Mouse (Mus musculus) kidney, embryonic 15.5 days (tissue): ENCODE data around the gene Gm10392. TPM values are rescaled to one million over a fixed set of nuclear protein-coding genes. Genes with fewer than 3 reads are reported as not detected.
A peak's percentile ranks its signal among the peaks of the same experiment; 100 is the strongest.

Experiments used
- ATAC-seq: fragments of 200-750 bp; cut with Nextera tagmentation; replicated peaks from 2 replicates; pipeline ENCODE4 v1.8.0; 2017; ENCODE audit warnings: moderate TSS enrichment; ENCODE audit not compliant: low FRiP score
- H3K27ac ChIP-seq: fragments of 300-500 bp; sonication (generic); 2 replicates; pipeline ENCODE4 v1.5.1; 2015; ENCODE audit warnings: mild to moderate bottlenecking, inconsistent platforms
- H3K27me3 ChIP-seq: fragments of 300-500 bp; sonication (generic); 2 replicates; pipeline ENCODE4 v1.6.1; 2015; ENCODE audit warnings: inconsistent platforms
- H3K36me3 ChIP-seq: fragments of 300-500 bp; sonication (generic); 2 replicates; pipeline ENCODE4 v1.6.1; 2015; ENCODE audit warnings: inconsistent platforms
- H3K4me1 ChIP-seq: fragments of 300-500 bp; sonication (generic); 2 replicates; pipeline ENCODE4 v1.6.1; 2015; ENCODE audit warnings: inconsistent platforms
- H3K4me2 ChIP-seq: fragments of 300-500 bp; sonication (generic); 2 replicates; pipeline ENCODE4 v1.6.1; 2015; ENCODE audit warnings: moderate library complexity, mild to moderate bottlenecking, inconsistent platforms
- H3K4me3 ChIP-seq: fragments of 300-500 bp; sonication (generic); replicated peaks from 2 replicates; pipeline ENCODE4 v1.5.1; 2015; ENCODE audit warnings: mild to moderate bottlenecking, inconsistent platforms
- H3K9ac ChIP-seq: fragments of 300-500 bp; sonication (generic); 2 replicates; pipeline ENCODE4 v1.6.1; 2015; ENCODE audit warnings: mild to moderate bottlenecking, inconsistent platforms
- H3K9me3 ChIP-seq: fragments of 300-500 bp; sonication (generic); replicated peaks from 2 replicates; pipeline ENCODE4 v1.6.1; 2016; ENCODE audit warnings: inconsistent platforms
- WGBS: fragments of 180-500 bp; shearing (Covaris S2); methylation state at CpG from one replicate; pipeline ENCODE4 v1.1.7; 2015; ENCODE audit warnings: mixed read lengths; 5-methylcytosine and 5-hydroxymethylcytosine counted together
- polyA plus RNA-seq: library from polyadenylated mRNA; unstranded; fragments of >200 nt; fragmentation: Nextera tagmentation; extraction: Ambion mirVana; gene quantifications from 2 replicates; pipeline ENCODE4 v1.2.1, GENCODE M21; 2015

Gm10392 gene
- polyA plus RNA-seq, 1 experiment from 2014 or later, result 0.27 TPM

DNA sequence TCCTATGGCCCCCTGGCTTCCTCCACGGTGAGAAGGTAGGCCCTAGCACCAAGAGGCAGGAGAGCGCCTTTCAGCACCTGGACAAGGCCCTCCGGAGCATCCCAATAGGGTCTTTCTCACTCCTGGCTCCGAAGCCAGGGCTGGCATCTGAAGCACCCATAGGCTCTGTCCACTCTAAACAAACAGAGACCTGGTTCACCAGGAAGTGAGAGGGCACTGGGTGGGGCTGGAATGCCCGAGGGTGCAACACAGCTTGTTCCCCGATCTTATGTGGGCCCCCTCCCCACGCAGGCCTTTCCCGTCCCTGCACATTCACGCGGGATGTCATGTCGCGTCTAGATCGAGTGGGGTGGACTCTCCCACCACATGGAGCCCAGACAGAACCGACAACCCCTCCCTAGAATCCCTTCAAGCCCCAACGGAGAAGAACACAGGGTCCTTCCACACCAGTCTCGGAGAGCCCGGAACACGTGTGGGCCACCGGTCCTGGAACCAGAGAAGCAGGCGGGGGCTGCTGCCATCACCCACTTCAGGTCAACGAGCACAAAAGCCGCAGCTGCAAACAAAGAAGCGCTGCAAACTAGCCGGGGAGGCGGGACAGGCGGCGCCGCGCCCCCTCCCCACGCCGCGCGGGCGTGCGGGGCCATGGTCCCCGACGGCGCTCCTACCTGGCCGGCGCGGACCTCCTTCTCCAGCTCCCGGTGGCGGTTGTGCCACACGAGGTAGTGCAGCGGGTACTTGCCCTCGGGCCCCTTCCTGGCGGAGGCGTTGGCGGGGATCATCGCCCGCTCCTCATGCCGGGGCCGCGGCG, 30.0 kb downstream of the Gm10392 start:
- no peak overlapping the region for H3K27ac ChIP-seq
- peak overlapping the region; percentile 89 for H3K9ac ChIP-seq
- H3K27me3 ChIP-seq, result no peaks in the 10 kb centered on the region
- H3K36me3 ChIP-seq, result no peaks in the 10 kb centered on the region
- H3K9me3 ChIP-seq, result no peaks in the 10 kb centered on the region
- peak overlapping the region; percentile 99 for H3K4me2 ChIP-seq
- WGBS, result 2% methylated on average over 55 of the region's 55 CpGs
- no peak for ATAC-seq
- peak overlapping the region; percentile 89 for H3K4me3 ChIP-seq
- H3K4me1 ChIP-seq, result peaks cover 74% of the 10 kb centered on the region

DNA sequence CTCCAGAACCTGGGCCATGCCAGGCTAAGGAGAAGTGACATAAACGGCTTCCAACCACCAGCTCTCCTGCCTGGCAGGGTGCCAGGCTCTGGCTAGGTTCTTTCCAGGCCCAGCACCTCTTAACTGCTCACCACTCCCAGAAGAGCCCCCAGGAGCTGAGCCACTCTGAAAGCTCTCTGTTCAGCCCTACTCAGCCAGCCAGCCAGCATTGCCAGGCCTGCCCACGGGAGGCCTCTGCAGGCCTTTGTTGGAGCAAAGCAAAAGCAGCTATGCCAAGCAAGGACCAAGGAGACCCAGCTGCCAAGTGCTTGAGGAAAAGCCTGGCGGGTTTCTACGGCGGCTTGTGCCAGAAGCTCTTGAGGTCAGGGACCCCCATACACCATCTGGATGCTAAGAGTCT, 32.2 kb downstream of the Gm10392 start:
- H3K9me3 ChIP-seq, result no peaks in the 10 kb centered on the region
- H3K27ac ChIP-seq, result no peak overlapping the region
- 0 out of 2 replicates have a peak overlapping the region, but pooled peaks have one; percentile 13 for H3K4me2 ChIP-seq
- no peak overlapping the region for H3K4me3 ChIP-seq
- H3K36me3 ChIP-seq, result no peaks in the 10 kb centered on the region
- H3K4me1 ChIP-seq, result peaks cover 71% of the 10 kb centered on the region
- H3K27me3 ChIP-seq, result no peaks in the 10 kb centered on the region
- H3K9ac ChIP-seq, result no peak overlapping the region
- 70% methylated on average over 5 of the region's 5 CpGs for WGBS
- no peak for ATAC-seq

DNA sequence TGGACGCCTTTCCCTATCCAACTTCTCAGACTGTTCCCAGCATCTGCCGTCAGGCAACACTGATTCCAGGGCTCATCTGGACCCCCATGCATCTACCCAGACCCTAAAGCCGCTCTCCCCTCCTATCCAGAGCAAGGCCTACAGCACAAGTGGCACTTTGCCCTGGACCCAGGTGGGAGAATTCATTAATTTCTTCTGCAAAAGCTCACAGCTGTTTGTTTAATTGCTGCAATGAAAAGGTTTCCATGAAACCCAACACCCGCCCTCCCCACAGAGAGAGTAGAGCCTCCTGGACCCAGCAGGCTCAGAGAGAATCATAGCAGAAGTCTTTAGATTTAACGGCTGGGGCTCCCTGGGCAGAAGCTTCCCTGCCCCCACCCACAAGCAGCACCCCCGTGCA, 33.8 kb downstream of the Gm10392 start:
- H3K4me3 ChIP-seq, result no peak overlapping the region
- no peaks in the 10 kb centered on the region for H3K9me3 ChIP-seq
- no peak for ATAC-seq
- H3K4me2 ChIP-seq, result no peak overlapping the region
- WGBS, result 43% methylated on average over 6 of the region's 6 CpGs
- H3K9ac ChIP-seq, result no peak overlapping the region
- no peak overlapping the region for H3K27ac ChIP-seq
- peaks cover 56% of the 10 kb centered on the region for H3K4me1 ChIP-seq
- H3K36me3 ChIP-seq, result no peaks in the 10 kb centered on the region
- H3K27me3 ChIP-seq, result no peaks in the 10 kb centered on the region

DNA sequence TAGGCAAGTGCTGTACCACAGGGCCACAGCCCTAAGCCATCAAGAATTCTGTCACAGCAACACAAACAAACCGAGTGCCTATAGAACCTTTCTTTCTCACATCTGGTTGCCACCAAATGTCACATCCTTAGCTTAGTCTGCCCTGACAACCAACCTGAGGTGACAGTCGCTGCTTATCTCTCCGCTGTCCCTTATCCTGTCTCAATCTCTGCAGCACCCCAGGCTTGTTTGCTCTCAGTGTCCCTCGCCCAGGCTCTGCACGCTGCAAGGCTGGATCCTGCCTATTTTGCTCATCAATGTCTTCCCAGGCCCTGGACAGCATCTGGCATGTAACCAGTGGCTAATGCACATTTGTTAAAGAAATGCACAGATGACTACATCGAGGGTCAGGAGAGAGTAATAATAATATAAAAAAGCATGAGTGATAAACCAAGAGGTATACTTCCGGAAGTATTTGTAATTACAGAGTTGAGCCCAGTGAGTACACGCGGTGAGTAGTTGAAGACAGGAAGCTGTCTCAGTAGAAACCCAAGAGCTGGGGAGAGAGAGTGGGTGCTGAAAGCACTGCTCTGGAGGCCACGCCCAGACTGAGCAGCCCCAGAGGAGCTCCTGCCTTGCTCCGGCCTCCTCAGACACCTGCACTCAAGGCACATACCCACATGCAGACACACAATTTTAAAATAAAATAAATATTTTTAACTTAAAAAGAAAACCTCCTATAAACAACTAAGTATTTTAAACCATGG, 35.3 kb downstream of the Gm10392 start:
- H3K27me3 ChIP-seq, result no peaks in the 10 kb centered on the region
- no peak overlapping the region for H3K4me2 ChIP-seq
- no peak overlapping the region for H3K4me3 ChIP-seq
- no peaks in the 10 kb centered on the region for H3K36me3 ChIP-seq
- no peaks in the 10 kb centered on the region for H3K9me3 ChIP-seq
- WGBS, result 62% methylated on average over 11 of the region's 11 CpGs
- H3K27ac ChIP-seq, result no peak overlapping the region
- no peak for ATAC-seq
- H3K4me1 ChIP-seq, result peaks cover 46% of the 10 kb centered on the region
- no peak overlapping the region for H3K9ac ChIP-seq

DNA sequence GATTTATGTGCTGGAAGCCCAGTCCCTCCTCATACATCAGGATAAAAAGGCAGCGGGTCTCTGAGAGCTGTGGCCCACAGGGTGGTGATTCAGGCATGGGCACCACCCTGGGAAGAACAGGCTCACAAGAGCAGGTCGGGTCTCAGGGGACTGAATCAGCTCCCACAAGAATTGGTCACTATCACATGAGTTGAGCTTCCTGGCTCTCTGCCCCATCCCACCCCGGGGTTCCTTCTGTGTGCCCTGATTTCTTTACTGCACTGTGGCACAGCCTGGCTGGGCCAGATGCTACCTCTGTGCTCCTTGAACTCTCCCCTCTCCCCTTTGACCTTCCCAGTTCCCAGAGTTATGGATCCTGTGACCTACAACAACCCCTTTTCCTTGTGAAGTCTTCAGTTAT, 36.0 kb downstream of the Gm10392 start:
- Histone ChIP-seq H3K9me3 (no peaks in the 10 kb centered on the region), H3K36me3 (no peaks in the 10 kb centered on the region), H3K27me3 (no peaks in the 10 kb centered on the region), H3K4me3 (no peak overlapping the region), H3K4me2 (no peak overlapping the region), H3K27ac (no peak overlapping the region), H3K9ac (no peak overlapping the region), H3K4me1 (peaks cover 39% of the 10 kb centered on the region)
- no peak for ATAC-seq
- WGBS, result 71% methylated on average over 3 of the region's 3 CpGs

DNA sequence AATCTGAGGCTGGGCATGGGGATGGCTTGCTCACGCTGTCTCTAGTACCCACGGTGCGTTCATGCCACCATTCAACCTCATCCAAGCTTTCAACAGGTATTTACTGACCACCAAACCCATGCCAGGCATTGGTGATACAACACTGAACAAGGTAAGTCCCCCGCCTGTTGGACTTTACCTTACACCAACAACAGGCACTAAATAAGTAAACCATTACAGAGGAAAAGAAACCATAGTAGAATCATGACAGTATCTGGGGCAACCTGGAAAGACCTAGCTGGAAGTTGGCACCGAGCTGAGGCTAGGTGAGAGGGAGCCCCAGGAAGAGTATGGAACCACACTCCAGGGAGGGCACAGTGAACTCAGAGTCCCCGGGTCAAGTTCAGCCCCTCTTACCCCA, 42.1 kb downstream of the Gm10392 start:
- no peak overlapping the region for H3K9ac ChIP-seq
- 0 out of 2 replicates have a peak overlapping the region, but pooled peaks have one; percentile 32 for H3K27ac ChIP-seq
- H3K27me3 ChIP-seq, result no peaks in the 10 kb centered on the region
- 0 out of 2 replicates have a peak, but pooled peaks cover 4% of the 10 kb centered on the region for H3K4me1 ChIP-seq
- 89% methylated on average over 6 of the region's 6 CpGs for WGBS
- no peak overlapping the region for H3K4me2 ChIP-seq
- ATAC-seq, result 0 out of 2 replicates have a peak, but pooled peaks have one; percentile 38
- no peak overlapping the region for H3K4me3 ChIP-seq
- peaks cover 28% of the 10 kb centered on the region for H3K36me3 ChIP-seq
- no peaks in the 10 kb centered on the region for H3K9me3 ChIP-seq

DNA sequence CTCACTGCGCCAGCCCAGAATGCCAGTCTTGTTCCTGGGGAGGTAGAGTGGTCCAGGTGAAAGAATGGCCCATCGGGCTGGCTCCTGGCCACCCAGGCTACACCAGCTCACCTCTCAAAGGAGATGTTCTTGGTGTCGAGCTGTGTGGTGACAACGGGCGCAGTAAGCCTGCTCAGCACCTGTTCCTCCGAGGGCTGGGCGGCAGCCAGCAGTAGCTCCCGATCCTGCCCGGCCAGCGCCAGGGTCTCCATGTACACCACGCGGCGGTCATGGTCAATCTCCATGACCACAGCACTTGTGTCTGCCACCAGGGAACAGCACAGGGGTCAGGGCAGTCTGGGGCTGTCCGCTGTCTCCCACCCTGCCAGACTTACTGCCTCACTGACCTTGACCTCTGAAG, 42.8 kb downstream of the Gm10392 start:
- Histone ChIP-seq H3K36me3 (peaks cover 34% of the 10 kb centered on the region), H3K4me3 (no peak overlapping the region), H3K9me3 (no peaks in the 10 kb centered on the region), H3K4me2 (no peak overlapping the region), H3K4me1 (0 out of 2 replicates have a peak, but pooled peaks cover 4% of the 10 kb centered on the region), H3K27me3 (no peaks in the 10 kb centered on the region), H3K9ac (no peak overlapping the region), H3K27ac (0 out of 2 replicates have a peak overlapping the region, but pooled peaks have one; percentile 32)
- no peak for ATAC-seq
- 92% methylated on average over 14 of the region's 14 CpGs for WGBS

DNA sequence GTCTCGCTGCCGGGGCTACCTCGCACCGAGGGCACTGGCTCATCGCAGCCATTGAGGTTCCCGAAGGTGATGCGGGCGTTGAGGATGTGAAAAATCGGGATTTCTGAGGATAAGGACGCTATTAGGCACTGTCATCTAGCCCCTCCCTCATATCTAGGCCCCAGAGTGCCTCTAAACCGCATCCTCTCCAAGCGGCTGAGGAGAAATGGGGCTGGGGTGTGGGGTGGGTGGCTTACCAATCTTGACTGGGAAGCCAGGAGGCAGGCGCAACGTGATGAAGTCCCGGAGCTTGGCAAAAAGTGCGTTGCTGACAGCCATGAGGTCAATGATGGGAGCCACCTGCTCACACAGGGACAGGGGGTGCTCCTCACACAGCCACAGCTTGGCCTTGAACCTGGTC, 46.2 kb downstream of the Gm10392 start:
- no peak for ATAC-seq
- Histone ChIP-seq H3K4me2 (no peak overlapping the region), H3K9me3 (no peaks in the 10 kb centered on the region), H3K4me3 (no peak overlapping the region), H3K27ac (no peak overlapping the region), H3K9ac (no peak overlapping the region), H3K4me1 (peaks cover 6% of the 10 kb centered on the region), H3K27me3 (peaks cover 16% of the 10 kb centered on the region), H3K36me3 (peaks cover 45% of the 10 kb centered on the region)
- 89% methylated on average over 16 of the region's 16 CpGs for WGBS

DNA sequence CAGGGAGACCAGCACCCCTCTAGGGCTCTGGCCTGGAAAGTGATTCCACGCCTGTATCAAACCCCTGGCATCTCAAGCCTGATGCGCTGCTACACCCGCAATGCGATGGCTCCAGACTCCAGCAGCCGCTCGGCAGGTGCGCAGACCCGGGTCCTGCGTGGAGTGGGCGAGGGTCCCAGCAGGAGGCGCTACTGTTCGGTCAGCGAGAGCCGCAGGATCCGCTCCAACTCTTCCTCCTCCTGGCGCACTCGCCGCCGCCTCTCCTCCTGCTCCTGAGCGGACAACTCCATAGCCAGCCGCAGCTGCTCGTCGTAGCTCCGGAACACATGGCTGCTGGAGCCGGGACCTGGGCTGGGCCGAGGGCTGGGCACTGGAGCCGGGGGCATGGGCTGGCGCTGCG, 47.6 kb downstream of the Gm10392 start:
- H3K4me2 ChIP-seq, result no peak overlapping the region
- H3K27ac ChIP-seq, result no peak overlapping the region
- H3K36me3 ChIP-seq, result peaks cover 45% of the 10 kb centered on the region

DNA sequence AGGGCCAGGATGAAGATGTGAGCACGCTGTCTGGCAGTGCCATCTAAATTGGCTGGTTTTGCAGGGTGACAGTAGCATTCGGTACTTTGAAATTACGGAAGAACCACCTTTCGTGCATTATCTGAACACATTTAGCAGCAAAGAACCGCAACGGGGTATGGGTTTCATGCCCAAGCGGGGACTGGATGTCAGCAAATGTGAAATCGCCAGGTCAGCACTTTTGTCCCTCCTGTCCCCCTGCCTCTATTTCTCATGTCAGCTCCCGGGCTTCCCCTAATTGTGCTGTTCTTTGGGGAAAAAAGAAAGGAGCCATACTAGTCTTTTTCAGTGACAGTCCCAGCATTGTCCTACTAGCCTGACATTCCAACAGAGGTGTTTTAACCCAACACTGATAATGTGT, 50.6 kb downstream of the Gm10392 start:
- H3K27me3 ChIP-seq, result peaks cover 58% of the 10 kb centered on the region
- WGBS, result 86% methylated on average over 9 of the region's 9 CpGs
- H3K9ac ChIP-seq, result no peak overlapping the region
- no peak overlapping the region for H3K4me3 ChIP-seq
- peaks cover 31% of the 10 kb centered on the region for H3K36me3 ChIP-seq
- no peak for ATAC-seq
- peaks cover 14% of the 10 kb centered on the region for H3K4me1 ChIP-seq
- H3K27ac ChIP-seq, result no peak overlapping the region
- H3K9me3 ChIP-seq, result no peaks in the 10 kb centered on the region
- H3K4me2 ChIP-seq, result no peak overlapping the region

More for the DNA sequence above, 47.6 kb downstream of the Gm10392 start:
- no peaks in the 10 kb centered on the region for H3K9me3 ChIP-seq
- H3K27me3 ChIP-seq, result peaks cover 30% of the 10 kb centered on the region
- no peak for ATAC-seq
- no peak overlapping the region for H3K4me3 ChIP-seq
- no peak overlapping the region for H3K9ac ChIP-seq
- H3K4me1 ChIP-seq, result peaks cover 14% of the 10 kb centered on the region
- 68% methylated on average over 27 of the region's 29 CpGs for WGBS

DNA sequence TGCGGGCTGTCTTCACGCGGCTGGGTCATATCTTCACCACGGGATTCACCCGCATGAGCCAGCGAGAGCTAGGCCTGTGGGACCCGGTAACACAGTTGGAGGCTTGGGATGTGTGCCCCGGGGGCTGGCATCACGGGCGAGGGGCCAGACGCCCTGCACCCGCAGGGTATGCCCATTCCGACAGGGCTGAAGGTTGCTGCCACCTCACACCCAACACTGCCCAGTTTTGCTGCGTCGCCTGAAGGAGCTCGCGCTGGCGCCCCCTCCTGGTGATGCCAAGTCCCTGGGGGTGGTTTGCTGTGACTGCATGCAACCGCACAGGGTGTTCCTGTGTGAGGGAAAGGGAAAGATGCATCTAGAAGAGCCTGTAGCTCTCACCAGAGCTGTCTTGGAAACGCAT, 51.2 kb downstream of the Gm10392 start:
- Histone ChIP-seq H3K27me3 (peaks cover 64% of the 10 kb centered on the region), H3K4me3 (peak overlapping the region; percentile 19), H3K4me1 (peaks cover 17% of the 10 kb centered on the region), H3K27ac (no peak overlapping the region), H3K9me3 (no peaks in the 10 kb centered on the region), H3K9ac (0 out of 2 replicates have a peak overlapping the region, but pooled peaks have one; percentile 26), H3K4me2 (peak overlapping the region; percentile 49), H3K36me3 (peaks cover 26% of the 10 kb centered on the region)
- 19% methylated on average over 20 of the region's 20 CpGs for WGBS
- no peak for ATAC-seq

DNA sequence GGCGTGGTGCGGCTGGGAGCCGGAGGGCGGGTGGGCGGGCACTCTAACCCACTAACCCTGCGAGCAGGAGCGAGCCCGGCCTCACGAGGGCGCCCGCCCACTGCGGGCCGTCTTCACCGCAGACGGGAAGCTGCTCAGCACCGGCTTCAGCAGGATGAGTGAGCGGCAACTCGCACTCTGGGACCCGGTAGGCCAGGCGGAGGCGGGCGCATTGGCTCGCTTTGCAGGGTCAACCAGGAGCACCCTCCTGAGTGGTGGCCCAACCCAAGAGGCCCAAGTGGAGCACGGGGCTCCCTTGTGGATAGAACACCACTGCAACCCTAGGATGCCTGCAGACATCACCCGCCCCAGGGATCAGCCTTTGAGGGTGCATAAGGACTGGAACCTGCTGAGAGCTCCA, 51.8 kb downstream of the Gm10392 start:
- WGBS, result 5% methylated on average over 25 of the region's 25 CpGs
- peak; percentile 52; the same call in 1 of the 2 replicates for ATAC-seq
- H3K4me1 ChIP-seq, result peaks cover 22% of the 10 kb centered on the region
- H3K4me2 ChIP-seq, result peak overlapping the region; percentile 49
- H3K27ac ChIP-seq, result no peak overlapping the region
- H3K9ac ChIP-seq, result no peak overlapping the region
- H3K36me3 ChIP-seq, result peaks cover 20% of the 10 kb centered on the region
- no peaks in the 10 kb centered on the region for H3K9me3 ChIP-seq
- H3K4me3 ChIP-seq, result peak overlapping the region; percentile 23
- peaks cover 70% of the 10 kb centered on the region for H3K27me3 ChIP-seq
